ENCODE assay signal across 18 mouse cellular contexts in genomic region chr7:37911114-37911801, GRCm38 (mm10).
DNase-seq lines count a peak whose midpoint lies in the region; ATAC-seq lines count a peak whose summit lies in the region.
"Had no signal": no experiment of that assay in that cellular context is flagged by ENCODE, and none has a peak within 500 bp of the region (broad histone marks: within the 10 kb centered on the region; RNA-seq: fewer than 3 reads in every experiment).

No protein-coding gene starts in this region.

- H3K4me2 ChIP-seq in heart, embryonic 12.5 days: no peak overlapping the region
- H3K4me2 ChIP-seq in midbrain, embryonic 14.5 days (ENCODE audit: low read length): no peak overlapping the region
- no peak overlapping the region for H3K4me2 ChIP-seq in embryonic facial prominence, embryonic 12.5 days (replicated peaks)
- no peak overlapping the region for H3K4me2 ChIP-seq in midbrain, embryonic 15.5 days
- H3K4me2 ChIP-seq: embryonic facial prominence, embryonic 13.5 days; heart, embryonic 13.5 days had no signal

- 38% methylated on average over 5 of the region's 5 CpGs for WGBS in heart, embryonic 10.5 days
- WGBS in heart, embryonic 12.5 days: 35% methylated on average over 5 of the region's 5 CpGs
- WGBS in midbrain, embryonic 10.5 days: 25% methylated on average over 5 of the region's 5 CpGs
- 29% methylated on average over 5 of the region's 5 CpGs for WGBS in midbrain, embryonic 14.5 days
- 28% methylated on average over 5 of the region's 5 CpGs for WGBS in embryonic facial prominence, embryonic 12.5 days
- 31% methylated on average over 5 of the region's 5 CpGs for WGBS in midbrain, embryonic 15.5 days

- no peaks in the 10 kb centered on the region for H3K27me3 ChIP-seq in heart, embryonic 10.5 days (ENCODE audit: insufficient read depth, poor library complexity, severe bottlenecking)
- H3K27me3 ChIP-seq in heart, embryonic 12.5 days (replicated peaks): no peaks in the 10 kb centered on the region
- no peaks in the 10 kb centered on the region for H3K27me3 ChIP-seq in midbrain, embryonic 10.5 days (ENCODE audit: low read depth, poor library complexity, severe bottlenecking)
- H3K27me3 ChIP-seq in midbrain, embryonic 14.5 days (ENCODE audit: control insufficient read depth, insufficient read depth, low read length): no peaks in the 10 kb centered on the region
- H3K27me3 ChIP-seq in embryonic facial prominence, embryonic 12.5 days: no peaks in the 10 kb centered on the region
- H3K27me3 ChIP-seq in midbrain, embryonic 15.5 days (replicated peaks): no peaks in the 10 kb centered on the region
- H3K27me3 ChIP-seq: embryonic facial prominence, embryonic 13.5 days; heart, embryonic 13.5 days had no signal

- H3K9me3 ChIP-seq in heart, embryonic 10.5 days: peaks cover 7% of the 10 kb centered on the region; the same call in 1 of the 2 replicates
- 0 out of 2 replicates have a peak, but pooled peaks cover 11% of the 10 kb centered on the region for H3K9me3 ChIP-seq in heart, embryonic 12.5 days (replicated peaks)
- no peaks in the 10 kb centered on the region for H3K9me3 ChIP-seq in midbrain, embryonic 10.5 days (replicated peaks)
- no peaks in the 10 kb centered on the region for H3K9me3 ChIP-seq in midbrain, embryonic 14.5 days (ENCODE audit: control insufficient read depth, low read length)
- H3K9me3 ChIP-seq in embryonic facial prominence, embryonic 12.5 days: no peaks in the 10 kb centered on the region
- H3K9me3 ChIP-seq in midbrain, embryonic 15.5 days: no peaks in the 10 kb centered on the region
- H3K9me3 ChIP-seq: embryonic facial prominence, embryonic 13.5 days; heart, embryonic 13.5 days had no signal

- no peaks in the 10 kb centered on the region; the same call in 1 of the 2 replicates for H3K4me1 ChIP-seq in heart, embryonic 10.5 days
- H3K4me1 ChIP-seq in heart, embryonic 12.5 days (replicated peaks): peaks cover 6% of the 10 kb centered on the region; the same call in 1 of the 2 replicates
- H3K4me1 ChIP-seq in midbrain, embryonic 10.5 days: peaks cover 23% of the 10 kb centered on the region
- no peaks in the 10 kb centered on the region for H3K4me1 ChIP-seq in midbrain, embryonic 14.5 days (ENCODE audit: control insufficient read depth, insufficient read depth, low read length)
- H3K4me1 ChIP-seq in embryonic facial prominence, embryonic 12.5 days: peaks cover 6% of the 10 kb centered on the region; the same call in 1 of the 2 replicates
- 0 out of 2 replicates have a peak, but pooled peaks cover 3% of the 10 kb centered on the region for H3K4me1 ChIP-seq in midbrain, embryonic 15.5 days

- no peak overlapping the region for H3K9ac ChIP-seq in heart, embryonic 12.5 days
- H3K9ac ChIP-seq in midbrain, embryonic 14.5 days (replicated peaks; ENCODE audit: low read length): no peak overlapping the region
- H3K9ac ChIP-seq in embryonic facial prominence, embryonic 12.5 days: no peak overlapping the region
- no peak overlapping the region for H3K9ac ChIP-seq in midbrain, embryonic 15.5 days
- H3K9ac ChIP-seq: embryonic facial prominence, embryonic 13.5 days; heart, embryonic 13.5 days; liver, embryonic 14.5 days had no signal

- no peak for ATAC-seq in heart, embryonic 12.5 days (ENCODE audit: insufficient number of reproducible peaks, low FRiP score)
- ATAC-seq in midbrain, embryonic 14.5 days (ENCODE audit: low FRiP score, low TSS enrichment): no peak
- peak; percentile 55 for ATAC-seq in embryonic facial prominence, embryonic 12.5 days (ENCODE audit: insufficient number of reproducible peaks, insufficient read depth, low FRiP score, low TSS enrichment)
- 0 out of 2 replicates have a peak, but pooled peaks have one; percentile 28 for ATAC-seq in midbrain, embryonic 15.5 days (replicated peaks)
- ATAC-seq: lung, postnatal 0 days had no signal

- no peak for DNase-seq in heart, embryonic 10.5 days (ENCODE audit: low spot score)
- DNase-seq in midbrain, embryonic 10.5 days (ENCODE audit: low spot score): peak; percentile 40
- no peak for DNase-seq in midbrain, embryonic 14.5 days
- no peak for DNase-seq in c-Kit-positive CD71-positive TER-119-positive erythroid progenitor cells, embryonic 14.5 days (ENCODE audit: low spot score)
- DNase-seq: adrenal gland, postnatal 25 days; cerebellum, adult 9-11 months; heart, postnatal 36 days; kidney, postnatal 14 days; thymus, adult 2 months had no signal

- no peak overlapping the region for H3K4me3 ChIP-seq in heart, embryonic 10.5 days
- H3K4me3 ChIP-seq in heart, embryonic 12.5 days: no peak overlapping the region
- H3K4me3 ChIP-seq in midbrain, embryonic 10.5 days: no peak overlapping the region
- no peak overlapping the region for H3K4me3 ChIP-seq in midbrain, embryonic 14.5 days (replicated peaks; ENCODE audit: low read depth, low read length)
- H3K4me3 ChIP-seq in embryonic facial prominence, embryonic 12.5 days: no peak overlapping the region
- no peak overlapping the region for H3K4me3 ChIP-seq in midbrain, embryonic 15.5 days
- H3K4me3 ChIP-seq: embryonic facial prominence, embryonic 13.5 days; heart, embryonic 13.5 days; left cerebral cortex, adult 2 months; myocyte had no signal

- no peaks in the 10 kb centered on the region for H3K36me3 ChIP-seq in heart, embryonic 10.5 days
- no peaks in the 10 kb centered on the region for H3K36me3 ChIP-seq in heart, embryonic 12.5 days
- no peaks in the 10 kb centered on the region for H3K36me3 ChIP-seq in midbrain, embryonic 10.5 days
- no peaks in the 10 kb centered on the region for H3K36me3 ChIP-seq in midbrain, embryonic 14.5 days (ENCODE audit: control insufficient read depth, insufficient read depth, low read length)
- no peaks in the 10 kb centered on the region for H3K36me3 ChIP-seq in embryonic facial prominence, embryonic 12.5 days
- H3K36me3 ChIP-seq in midbrain, embryonic 15.5 days (replicated peaks): no peaks in the 10 kb centered on the region
- H3K36me3 ChIP-seq: embryonic facial prominence, embryonic 13.5 days; heart, embryonic 13.5 days had no signal

- peak overlapping the region; percentile 16; the same call in 1 of the 2 replicates for H3K27ac ChIP-seq in heart, embryonic 10.5 days
- no peak overlapping the region for H3K27ac ChIP-seq in heart, embryonic 12.5 days (ENCODE audit: poor library complexity, severe bottlenecking)
- H3K27ac ChIP-seq in midbrain, embryonic 10.5 days (replicated peaks): peak overlapping the region; percentile 80
- H3K27ac ChIP-seq in midbrain, embryonic 14.5 days (replicated peaks; ENCODE audit: low read depth, low read length): no peak overlapping the region
- H3K27ac ChIP-seq in embryonic facial prominence, embryonic 12.5 days: peak overlapping the region; percentile 47; the same call in 1 of the 2 replicates
- H3K27ac ChIP-seq in midbrain, embryonic 15.5 days: no peak overlapping the region
- H3K27ac ChIP-seq: embryonic facial prominence, embryonic 13.5 days; heart, embryonic 13.5 days; left cerebral cortex, adult 2 months; liver, embryonic 14.5 days had no signal

Comparison
In these comparisons a context has a peak if more than half of its experiments do, and no peak if none do; other contexts are left out.
1. H3K27ac ChIP-seq: peak in heart, embryonic 10.5 days (single experiment), midbrain, embryonic 10.5 days (single experiment) and embryonic facial prominence, embryonic 12.5 days (single experiment); none in heart, embryonic 12.5 days (single experiment), midbrain, embryonic 14.5 days (single experiment) and midbrain, embryonic 15.5 days (single experiment).
2. ATAC-seq: peak in embryonic facial prominence, embryonic 12.5 days (single experiment) and midbrain, embryonic 15.5 days (single experiment); none in heart, embryonic 12.5 days (single experiment) and midbrain, embryonic 14.5 days (single experiment).